Mouse (Mus musculus) embryo, embryonic 9.5 days (tissue): ENCODE measurements around the gene Abl1.

ENCODE experiments used
- DNase-seq: peaks from one replicate; pipeline ENCODE4 v3.0.0-alpha.2; 2017; ENCODE audit errors: extremely low spot score

The Abl1 gene

GRCm38 (mm10) chr2:31689045-31689444 is 869 bp downstream of the Abl1 start:
- DNase-seq, result no peak

GRCm38 (mm10) chr2:31690063-31690462 is 1.9 kb downstream of the Abl1 start:
- no peak for DNase-seq

- DNase-seq, result no peak
Observed at GRCm38 (mm10) chr2:31698209-31698608, 10.0 kb downstream of the Abl1 start.

- peak; percentile 45 for DNase-seq
Observed at GRCm38 (mm10) chr2:31700545-31701446, 12.6 kb downstream of the Abl1 start.

GRCm38 (mm10) chr2:31703226-31703625 is 15.1 kb downstream of the Abl1 start:
- DNase-seq, result no peak

GRCm38 (mm10) chr2:31705914-31706313 is 17.7 kb downstream of the Abl1 start:
- no peak for DNase-seq

- DNase-seq, result no peak
Observed at GRCm38 (mm10) chr2:31706531-31706930, 18.4 kb downstream of the Abl1 start.

GRCm38 (mm10) chr2:31712716-31713115 is 24.5 kb downstream of the Abl1 start:
- DNase-seq, result no peak

GRCm38 (mm10) chr2:31713813-31714212 is 25.6 kb downstream of the Abl1 start:
- DNase-seq, result no peak

GRCm38 (mm10) chr2:31714780-31715179 is 26.6 kb downstream of the Abl1 start:
- DNase-seq, result no peak

- no peak for DNase-seq
Observed at GRCm38 (mm10) chr2:31715985-31716384, 27.8 kb downstream of the Abl1 start.

GRCm38 (mm10) chr2:31719202-31719880 is 31.2 kb downstream of the Abl1 start:
- no peak for DNase-seq

GRCm38 (mm10) chr2:31719944-31720343 is 31.8 kb downstream of the Abl1 start:
- no peak for DNase-seq

- no peak for DNase-seq
Observed at GRCm38 (mm10) chr2:31720783-31721182, 32.6 kb downstream of the Abl1 start.

- DNase-seq, result no peak
Observed at GRCm38 (mm10) chr2:31724730-31725490, 36.7 kb downstream of the Abl1 start.

- no peak for DNase-seq
Observed at GRCm38 (mm10) chr2:31727576-31728277, 39.6 kb downstream of the Abl1 start.

GRCm38 (mm10) chr2:31730640-31731039 is 42.5 kb downstream of the Abl1 start:
- DNase-seq, result no peak

- no peak for DNase-seq
Observed at GRCm38 (mm10) chr2:31732497-31732896, 44.3 kb downstream of the Abl1 start.

GRCm38 (mm10) chr2:31733558-31733957 is 45.4 kb downstream of the Abl1 start:
- DNase-seq, result no peak

- no peak for DNase-seq
Observed at GRCm38 (mm10) chr2:31739041-31739440, 50.9 kb downstream of the Abl1 start.

- DNase-seq, result no peak
Observed at GRCm38 (mm10) chr2:31741728-31742127, 53.6 kb downstream of the Abl1 start.

GRCm38 (mm10) chr2:31742134-31742533 is 54.0 kb downstream of the Abl1 start:
- DNase-seq, result no peak
